Mouse (Mus musculus): ENCODE measurements around the gene Il1a. TPM values are rescaled to one million over a fixed set of nuclear protein-coding genes. Genes with fewer than 3 reads are reported as not detected.

Gene Il1a
- total and polyA plus RNA-seq, 2 experiments = 1.0 to 3.7 TPM

GRCm38 (mm10) chr2:129324216-129324615, 14.4 kb upstream of the Il1a start:
- no peaks in the 10 kb centered on the region for H3K4me1 ChIP-seq (ENCODE audit: control insufficient read depth, insufficient read depth, low read length)
- no peak overlapping the region for H3K27ac ChIP-seq (replicated peaks; ENCODE audit: insufficient read depth, low read depth, low read length)
- H3K79me2 ChIP-seq (ENCODE audit: control insufficient read depth, insufficient read depth, low read length) = no peaks in the 10 kb centered on the region
- no peak overlapping the region for H3K9ac ChIP-seq (ENCODE audit: low read depth, low read length)
- TF ChIP-seq POLR2A (IDR thresholded peaks at IDR 0.05; ENCODE audit: extremely low read depth, insufficient read depth, low read length) (no peak), CTCF (IDR thresholded peaks at IDR 0.05; ENCODE audit: low read depth, low read length) (no peak)
- DNase-seq (ENCODE audit: extremely low read depth, low read depth, low spot score) = no peak
- whole genome bisulfite sequencing = 93% methylated on average over 3 of the region's 3 CpGs
- H3K4me3 ChIP-seq (ENCODE audit: insufficient read depth, low read depth, low read length) = no peak overlapping the region
- no peaks in the 10 kb centered on the region for H3K27me3 ChIP-seq (ENCODE audit: control insufficient read depth, insufficient read depth, low read length)
- no peaks in the 10 kb centered on the region for H3K36me3 ChIP-seq (ENCODE audit: control insufficient read depth, insufficient read depth, low read length)

GRCm38 (mm10) chr2:129322117-129322635, 12.4 kb upstream of the Il1a start:
- no peak overlapping the region for H3K27ac ChIP-seq (replicated peaks; ENCODE audit: insufficient read depth, low read depth, low read length)
- no peaks in the 10 kb centered on the region for H3K27me3 ChIP-seq (ENCODE audit: control insufficient read depth, insufficient read depth, low read length)
- 47% methylated on average over 1 of the region's 1 CpGs for WGBS
- DNase-seq (ENCODE audit: extremely low read depth, low read depth, low spot score) = no peak
- no peak overlapping the region for H3K4me3 ChIP-seq (ENCODE audit: insufficient read depth, low read depth, low read length)
- no peaks in the 10 kb centered on the region for H3K4me1 ChIP-seq (ENCODE audit: control insufficient read depth, insufficient read depth, low read length)
- H3K9ac ChIP-seq (ENCODE audit: low read depth, low read length) = no peak overlapping the region
- H3K36me3 ChIP-seq (ENCODE audit: control insufficient read depth, insufficient read depth, low read length) = no peaks in the 10 kb centered on the region
- H3K79me2 ChIP-seq (ENCODE audit: control insufficient read depth, insufficient read depth, low read length) = no peaks in the 10 kb centered on the region
- no peak for TF ChIP-seq POLR2A (IDR thresholded peaks at IDR 0.05; ENCODE audit: extremely low read depth, insufficient read depth, low read length)
- no peak for TF ChIP-seq CTCF (IDR thresholded peaks at IDR 0.05; ENCODE audit: low read depth, low read length)

- Histone ChIP-seq H3K36me3 (ENCODE audit: control insufficient read depth, insufficient read depth, low read length) (no peaks in the 10 kb centered on the region), H3K4me3 (ENCODE audit: insufficient read depth, low read depth, low read length) (no peak overlapping the region), H3K27ac (replicated peaks; ENCODE audit: insufficient read depth, low read depth, low read length) (no peak overlapping the region), H3K4me1 (ENCODE audit: control insufficient read depth, insufficient read depth, low read length) (no peaks in the 10 kb centered on the region), H3K27me3 (ENCODE audit: control insufficient read depth, insufficient read depth, low read length) (no peaks in the 10 kb centered on the region), H3K9ac (ENCODE audit: low read depth, low read length) (no peak overlapping the region), H3K79me2 (ENCODE audit: control insufficient read depth, insufficient read depth, low read length) (no peaks in the 10 kb centered on the region)
- 73% methylated on average over 8 of the region's 8 CpGs for WGBS
- TF ChIP-seq CTCF (IDR thresholded peaks at IDR 0.05; ENCODE audit: low read depth, low read length) (no peak), POLR2A (IDR thresholded peaks at IDR 0.05; ENCODE audit: extremely low read depth, insufficient read depth, low read length) (no peak)
- DNase-seq (ENCODE audit: extremely low read depth, low read depth, low spot score) = peak; percentile 34
These were observed 10.3 kb upstream of the Il1a start for GRCm38 (mm10) chr2:129320033-129320605.

GRCm38 (mm10) chr2:129315831-129316230, 6.1 kb upstream of the Il1a start:
- Histone ChIP-seq H3K27me3 (ENCODE audit: control insufficient read depth, insufficient read depth, low read length) (no peaks in the 10 kb centered on the region; the same call in 1 of the 2 replicates), H3K4me1 (ENCODE audit: control insufficient read depth, insufficient read depth, low read length) (no peaks in the 10 kb centered on the region)

GRCm38 (mm10) chr2:129314880-129315279, 5.1 kb upstream of the Il1a start:
- DNase-seq (ENCODE audit: extremely low read depth, low read depth, low spot score) = no peak
- H3K4me1 ChIP-seq (ENCODE audit: control insufficient read depth, insufficient read depth, low read length) = no peaks in the 10 kb centered on the region
- no peak overlapping the region for H3K27ac ChIP-seq (replicated peaks; ENCODE audit: insufficient read depth, low read depth, low read length)
- no peak overlapping the region for H3K4me3 ChIP-seq (ENCODE audit: insufficient read depth, low read depth, low read length)
- TF ChIP-seq POLR2A (IDR thresholded peaks at IDR 0.05; ENCODE audit: extremely low read depth, insufficient read depth, low read length) (no peak), CTCF (IDR thresholded peaks at IDR 0.05; ENCODE audit: low read depth, low read length) (no peak)
- no peak overlapping the region for H3K9ac ChIP-seq (ENCODE audit: low read depth, low read length)
- WGBS = 83% methylated on average over 6 of the region's 6 CpGs
- no peaks in the 10 kb centered on the region; the same call in 1 of the 2 replicates for H3K27me3 ChIP-seq (ENCODE audit: control insufficient read depth, insufficient read depth, low read length)
- H3K36me3 ChIP-seq (ENCODE audit: control insufficient read depth, insufficient read depth, low read length) = no peaks in the 10 kb centered on the region
- no peaks in the 10 kb centered on the region for H3K79me2 ChIP-seq (ENCODE audit: control insufficient read depth, insufficient read depth, low read length)

More at GRCm38 (mm10) chr2:129315831-129316230, 6.1 kb upstream of the Il1a start:
- Histone ChIP-seq H3K36me3 (ENCODE audit: control insufficient read depth, insufficient read depth, low read length) (no peaks in the 10 kb centered on the region), H3K79me2 (ENCODE audit: control insufficient read depth, insufficient read depth, low read length) (no peaks in the 10 kb centered on the region), H3K4me3 (ENCODE audit: insufficient read depth, low read depth, low read length) (no peak overlapping the region), H3K9ac (ENCODE audit: low read depth, low read length) (no peak overlapping the region), H3K27ac (replicated peaks; ENCODE audit: insufficient read depth, low read depth, low read length) (no peak overlapping the region)
- WGBS = 74% methylated on average over 4 of the region's 4 CpGs
- DNase-seq (ENCODE audit: extremely low read depth, low read depth, low spot score) = peak; percentile 19
- TF ChIP-seq CTCF (IDR thresholded peaks at IDR 0.05; ENCODE audit: low read depth, low read length) (no peak), POLR2A (IDR thresholded peaks at IDR 0.05; ENCODE audit: extremely low read depth, insufficient read depth, low read length) (no peak)

GRCm38 (mm10) chr2:129313934-129314333, 4.2 kb upstream of the Il1a start:
- no peak for DNase-seq (ENCODE audit: extremely low read depth, low read depth, low spot score)
- no peaks in the 10 kb centered on the region for H3K4me1 ChIP-seq (ENCODE audit: control insufficient read depth, insufficient read depth, low read length)
- WGBS = 90% methylated on average over 1 of the region's 1 CpGs
- H3K79me2 ChIP-seq (ENCODE audit: control insufficient read depth, insufficient read depth, low read length) = no peaks in the 10 kb centered on the region
- no peaks in the 10 kb centered on the region for H3K36me3 ChIP-seq (ENCODE audit: control insufficient read depth, insufficient read depth, low read length)
- no peak overlapping the region for H3K9ac ChIP-seq (ENCODE audit: low read depth, low read length)
- H3K4me3 ChIP-seq (ENCODE audit: insufficient read depth, low read depth, low read length) = no peak overlapping the region
- H3K27ac ChIP-seq (replicated peaks; ENCODE audit: insufficient read depth, low read depth, low read length) = no peak overlapping the region
- no peaks in the 10 kb centered on the region; the same call in 1 of the 2 replicates for H3K27me3 ChIP-seq (ENCODE audit: control insufficient read depth, insufficient read depth, low read length)
- no peak for TF ChIP-seq CTCF (IDR thresholded peaks at IDR 0.05; ENCODE audit: low read depth, low read length)
- TF ChIP-seq POLR2A (IDR thresholded peaks at IDR 0.05; ENCODE audit: extremely low read depth, insufficient read depth, low read length) = no peak
